Mouse (Mus musculus) limb, embryonic 12.5 days (tissue): ENCODE measurements around the gene Cd69. TPM values are rescaled to one million over a fixed set of nuclear protein-coding genes. Genes with fewer than 3 reads are reported as not detected.

ENCODE experiments used
- ATAC-seq: fragments of 200-750 bp; cut with Nextera tagmentation; 2 replicates; pipeline ENCODE4 v1.8.0; 2017; ENCODE audit warnings: low read depth, moderate TSS enrichment; ENCODE audit not compliant: insufficient number of reproducible peaks, insufficient read depth, low FRiP score, low TSS enrichment
- H3K27ac ChIP-seq: fragments of 300-500 bp; sonication (generic); 2 replicates; pipeline ENCODE4 v1.5.1; 2016; ENCODE audit warnings: mild to moderate bottlenecking, moderate library complexity
- H3K27me3 ChIP-seq: fragments of 300-500 bp; sonication (generic); 2 replicates; pipeline ENCODE4 v1.6.1; 2016; ENCODE audit warnings: mild to moderate bottlenecking, moderate library complexity
- H3K36me3 ChIP-seq: fragments of 300-500 bp; sonication (generic); 2 replicates; pipeline ENCODE4 v1.6.1; 2016; ENCODE audit warnings: mild to moderate bottlenecking, moderate library complexity
- H3K4me1 ChIP-seq: fragments of 300-500 bp; sonication (generic); replicated peaks from 2 replicates; pipeline ENCODE4 v1.6.1; 2016
- H3K4me2 ChIP-seq: fragments of 300-500 bp; sonication (generic); 2 replicates; pipeline ENCODE4 v1.6.1; 2016; ENCODE audit warnings: mild to moderate bottlenecking, moderate library complexity
- H3K4me3 ChIP-seq: fragments of 300-500 bp; sonication (generic); replicated peaks from 2 replicates; pipeline ENCODE4 v1.5.1; 2016; ENCODE audit warnings: mild to moderate bottlenecking
- H3K9ac ChIP-seq: fragments of 300-500 bp; sonication (generic); replicated peaks from 2 replicates; pipeline ENCODE4 v1.6.1; 2016; ENCODE audit warnings: mild to moderate bottlenecking, moderate library complexity
- H3K9me3 ChIP-seq: fragments of 300-500 bp; sonication (generic); 2 replicates; pipeline ENCODE4 v1.6.1; 2016; ENCODE audit warnings: mild to moderate bottlenecking, moderate library complexity
- WGBS: fragments of 180-500 bp; shearing (Covaris S2); methylation state at CpG from one replicate; pipeline ENCODE4 v1.1.7; 2016; 5-methylcytosine and 5-hydroxymethylcytosine counted together
- polyA plus RNA-seq: library from polyadenylated mRNA; unstranded; fragments of >200 nt; fragmentation: Nextera tagmentation; extraction: Ambion mirVana; gene quantifications from 2 replicates; pipeline ENCODE4 v1.2.1, GENCODE M21; 2016

Gene Cd69
- polyA plus RNA-seq: 0.10 TPM in 1 of 2 replicates, not detected in the other

DNA sequence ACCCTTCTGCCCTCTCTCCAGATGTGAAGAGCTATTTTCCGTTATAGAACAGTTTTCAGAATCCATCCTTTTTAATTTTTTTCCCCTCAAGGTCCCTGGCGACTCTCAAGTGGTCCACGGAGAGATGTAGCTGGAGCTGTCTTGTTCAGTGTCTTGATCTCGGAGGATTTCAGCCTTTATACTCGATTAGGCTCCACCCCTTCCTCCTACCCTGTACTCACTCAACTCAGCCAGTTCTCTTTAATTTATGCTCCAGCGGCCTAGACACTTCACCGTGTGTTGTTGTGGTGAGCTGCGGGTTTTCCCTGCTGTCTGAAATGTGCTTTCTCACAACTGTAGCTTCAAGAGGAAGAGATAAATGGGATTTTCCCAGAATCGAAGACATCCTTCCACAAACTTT is at the start of gene Cd69:
Gene Cd69 (minus strand): TSS at position 217 of the 400 bp plus-strand sequence.
- Histone ChIP-seq H3K27me3 (no peaks in the 10 kb centered on the region), H3K4me3 (no peak within 1 kb of the TSS)
- WGBS: 80% methylated on average over 9 of the region's 9 CpGs

DNA sequence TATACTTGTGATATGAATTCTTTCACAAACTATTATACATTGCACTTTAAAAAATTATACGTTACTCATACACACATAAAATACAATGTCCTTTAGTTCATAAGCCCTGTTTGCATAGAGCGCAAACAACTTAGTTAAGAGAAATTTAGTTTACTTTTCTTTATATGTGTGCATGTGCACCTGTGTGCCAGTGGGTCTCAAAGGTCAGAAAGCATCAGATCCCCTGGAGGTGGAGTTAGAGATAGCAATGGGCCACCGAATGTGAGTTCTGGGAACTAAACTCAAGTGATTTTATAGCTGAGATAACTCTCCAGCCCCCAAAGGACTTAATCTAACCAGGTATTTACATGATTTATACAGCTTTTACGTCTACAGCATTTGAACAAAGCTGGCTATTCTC is 44.1 kb upstream of the Cd69 start:
- Histone ChIP-seq H3K9me3 (no peaks in the 10 kb centered on the region), H3K4me2 (no peak overlapping the region), H3K36me3 (no peaks in the 10 kb centered on the region), H3K4me1 (no peaks in the 10 kb centered on the region), H3K4me3 (no peak overlapping the region), H3K9ac (no peak overlapping the region), H3K27me3 (no peaks in the 10 kb centered on the region), H3K27ac (no peak overlapping the region)
- ATAC-seq: no peak
- 75% methylated on average over 4 of the region's 4 CpGs for WGBS

More for the DNA sequence above, at the start of gene Cd69:
- Histone ChIP-seq H3K4me1 (no peaks in the 10 kb centered on the region), H3K9me3 (no peaks in the 10 kb centered on the region), H3K4me2 (no peak within 1 kb of the TSS), H3K27ac (no peak within 1 kb of the TSS), H3K36me3 (no peaks in the 10 kb centered on the region), H3K9ac (no peak within 1 kb of the TSS)
- no peak for ATAC-seq

DNA sequence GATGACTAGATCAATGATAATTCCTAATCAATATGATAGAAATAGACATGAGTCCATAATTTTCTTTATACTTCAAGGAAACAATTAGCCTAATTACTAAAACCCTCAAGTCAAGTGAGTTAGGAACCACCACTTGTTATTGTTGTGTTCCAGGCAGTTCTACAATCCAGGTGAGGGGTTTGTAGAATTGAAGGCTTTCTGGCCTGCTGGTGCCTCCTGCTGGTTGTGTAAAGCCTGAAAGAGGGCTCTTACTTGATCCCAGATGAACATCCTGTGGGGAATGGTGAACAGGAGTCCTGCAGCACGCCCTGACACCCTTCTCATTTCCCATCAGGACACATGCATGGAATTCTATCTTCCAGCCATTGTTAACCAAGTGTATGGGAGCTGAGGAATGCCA is 43.2 kb upstream of the Cd69 start:
- Histone ChIP-seq H3K4me2 (no peak overlapping the region), H3K36me3 (no peaks in the 10 kb centered on the region), H3K4me3 (no peak overlapping the region), H3K27me3 (no peaks in the 10 kb centered on the region), H3K27ac (no peak overlapping the region), H3K4me1 (no peaks in the 10 kb centered on the region), H3K9ac (no peak overlapping the region), H3K9me3 (no peaks in the 10 kb centered on the region)
- WGBS: 50% methylated on average over 1 of the region's 1 CpGs
- no peak for ATAC-seq

- H3K27ac ChIP-seq: no peak overlapping the region
- H3K36me3 ChIP-seq: no peaks in the 10 kb centered on the region
- no peaks in the 10 kb centered on the region for H3K9me3 ChIP-seq
- no peak overlapping the region for H3K4me2 ChIP-seq
- no peak overlapping the region for H3K4me3 ChIP-seq
- H3K4me1 ChIP-seq: no peaks in the 10 kb centered on the region
- 70% methylated on average over 2 of the region's 2 CpGs for WGBS
- ATAC-seq: no peak
- no peak overlapping the region for H3K9ac ChIP-seq
- H3K27me3 ChIP-seq: no peaks in the 10 kb centered on the region
Observed at GRCm38 (mm10) chr6:129316463-129316862, 41.2 kb upstream of the Cd69 start.

DNA sequence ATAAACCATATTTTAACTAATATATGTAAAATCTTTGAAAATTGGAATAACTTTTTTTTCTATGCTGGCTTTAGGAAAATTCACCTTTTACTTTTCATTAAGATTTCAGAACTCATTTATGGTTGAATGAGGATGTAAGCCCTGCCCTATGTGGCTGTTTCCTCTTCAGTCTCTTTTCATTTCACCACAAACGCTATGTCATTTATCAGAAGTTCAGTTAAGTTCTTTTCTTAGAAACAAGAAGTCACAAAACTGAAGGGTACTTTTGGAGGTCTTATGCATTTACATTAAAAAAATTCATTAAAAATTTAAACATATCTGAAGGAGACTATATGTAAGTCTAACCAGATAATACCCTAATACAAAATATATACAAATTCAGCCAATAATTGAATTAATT is 40.5 kb upstream of the Cd69 start:
- 90% methylated on average over 1 of the region's 1 CpGs for WGBS

GRCm38 (mm10) chr6:129314655-129315168 is 39.5 kb upstream of the Cd69 start:
- WGBS: 84% methylated on average over 3 of the region's 3 CpGs
- no peak for ATAC-seq
- Histone ChIP-seq H3K9me3 (no peaks in the 10 kb centered on the region), H3K36me3 (no peaks in the 10 kb centered on the region), H3K27ac (no peak overlapping the region), H3K4me2 (no peak overlapping the region), H3K4me1 (no peaks in the 10 kb centered on the region), H3K9ac (no peak overlapping the region), H3K27me3 (no peaks in the 10 kb centered on the region), H3K4me3 (no peak overlapping the region)

More for the DNA sequence above, 40.5 kb upstream of the Cd69 start:
- no peaks in the 10 kb centered on the region for H3K36me3 ChIP-seq
- no peak overlapping the region for H3K9ac ChIP-seq
- H3K4me1 ChIP-seq: no peaks in the 10 kb centered on the region
- no peaks in the 10 kb centered on the region for H3K9me3 ChIP-seq
- no peak overlapping the region for H3K4me2 ChIP-seq
- no peaks in the 10 kb centered on the region for H3K27me3 ChIP-seq
- H3K4me3 ChIP-seq: no peak overlapping the region
- no peak overlapping the region for H3K27ac ChIP-seq
- no peak for ATAC-seq

- Histone ChIP-seq H3K9me3 (no peaks in the 10 kb centered on the region), H3K4me2 (no peak overlapping the region), H3K4me1 (no peaks in the 10 kb centered on the region), H3K9ac (no peak overlapping the region), H3K4me3 (no peak overlapping the region), H3K36me3 (no peaks in the 10 kb centered on the region), H3K27ac (no peak overlapping the region), H3K27me3 (no peaks in the 10 kb centered on the region)
- 63% methylated on average over 3 of the region's 3 CpGs for WGBS
- ATAC-seq: no peak
Observed at GRCm38 (mm10) chr6:129312499-129312898, 37.3 kb upstream of the Cd69 start.

DNA sequence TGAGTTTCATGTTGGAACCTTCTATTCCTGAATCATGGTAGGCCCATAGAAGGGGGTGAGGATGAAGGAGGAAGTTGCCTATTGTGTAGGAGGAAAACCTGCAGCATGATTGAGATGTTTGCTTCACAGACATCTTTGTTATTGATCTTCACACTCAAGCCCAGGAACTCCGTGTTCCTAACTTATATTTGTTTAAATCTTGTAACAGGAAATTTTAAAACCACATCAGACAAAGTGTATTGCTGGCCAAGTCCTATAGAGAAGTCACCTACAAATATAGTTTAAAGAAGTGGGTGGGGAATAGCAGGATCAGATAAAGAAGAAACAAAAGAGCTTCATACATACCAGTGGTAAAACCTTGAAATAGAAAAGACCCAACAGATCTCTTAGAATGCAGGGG is 28.9 kb upstream of the Cd69 start:
- Histone ChIP-seq H3K9ac (no peak overlapping the region), H3K27me3 (no peaks in the 10 kb centered on the region), H3K4me1 (no peaks in the 10 kb centered on the region), H3K36me3 (no peaks in the 10 kb centered on the region), H3K9me3 (no peaks in the 10 kb centered on the region), H3K4me2 (no peak overlapping the region), H3K4me3 (no peak overlapping the region), H3K27ac (no peak overlapping the region)
- WGBS: 71% methylated on average over 1 of the region's 1 CpGs
- ATAC-seq: no peak

- no peaks in the 10 kb centered on the region for H3K27me3 ChIP-seq
- no peak for ATAC-seq
- H3K9me3 ChIP-seq: no peaks in the 10 kb centered on the region
- H3K9ac ChIP-seq: no peak overlapping the region
- no peak overlapping the region for H3K27ac ChIP-seq
- H3K4me3 ChIP-seq: no peak overlapping the region
- H3K4me1 ChIP-seq: no peaks in the 10 kb centered on the region
- H3K36me3 ChIP-seq: no peaks in the 10 kb centered on the region
- no peak overlapping the region for H3K4me2 ChIP-seq
Observed at GRCm38 (mm10) chr6:129288708-129289107, 13.5 kb upstream of the Cd69 start.

- 76% methylated on average over 7 of the region's 7 CpGs for WGBS
- Histone ChIP-seq H3K4me2 (no peak overlapping the region), H3K36me3 (no peaks in the 10 kb centered on the region), H3K27me3 (no peaks in the 10 kb centered on the region), H3K27ac (no peak overlapping the region), H3K4me1 (no peaks in the 10 kb centered on the region), H3K4me3 (no peak overlapping the region), H3K9me3 (no peaks in the 10 kb centered on the region), H3K9ac (no peak overlapping the region)
- no peak for ATAC-seq
Observed at GRCm38 (mm10) chr6:129284384-129285104, 9.3 kb upstream of the Cd69 start.

DNA sequence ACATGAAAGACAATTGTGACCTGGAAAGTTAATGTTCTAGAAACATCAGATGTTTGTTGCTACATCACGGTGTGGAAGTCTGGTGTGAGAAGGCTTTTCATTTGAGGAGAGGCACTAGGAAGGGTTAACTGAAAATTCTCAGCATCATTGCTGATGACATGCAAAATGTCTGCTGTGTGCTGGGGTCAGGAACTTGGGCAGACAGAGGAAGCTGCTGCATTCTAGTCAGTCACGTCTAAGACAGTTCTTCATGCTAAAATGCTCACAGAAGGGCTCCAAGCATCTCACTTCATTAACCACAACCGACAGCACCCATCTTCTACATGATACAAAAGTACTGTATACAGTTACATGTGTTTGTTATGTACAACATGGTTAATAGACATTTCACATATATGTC is 8.0 kb upstream of the Cd69 start:
- Histone ChIP-seq H3K4me2 (no peak overlapping the region), H3K4me3 (no peak overlapping the region), H3K36me3 (no peaks in the 10 kb centered on the region), H3K27ac (no peak overlapping the region), H3K9ac (no peak overlapping the region), H3K4me1 (no peaks in the 10 kb centered on the region), H3K9me3 (no peaks in the 10 kb centered on the region), H3K27me3 (no peaks in the 10 kb centered on the region)
- 66% methylated on average over 3 of the region's 3 CpGs for WGBS
- no peak for ATAC-seq

DNA sequence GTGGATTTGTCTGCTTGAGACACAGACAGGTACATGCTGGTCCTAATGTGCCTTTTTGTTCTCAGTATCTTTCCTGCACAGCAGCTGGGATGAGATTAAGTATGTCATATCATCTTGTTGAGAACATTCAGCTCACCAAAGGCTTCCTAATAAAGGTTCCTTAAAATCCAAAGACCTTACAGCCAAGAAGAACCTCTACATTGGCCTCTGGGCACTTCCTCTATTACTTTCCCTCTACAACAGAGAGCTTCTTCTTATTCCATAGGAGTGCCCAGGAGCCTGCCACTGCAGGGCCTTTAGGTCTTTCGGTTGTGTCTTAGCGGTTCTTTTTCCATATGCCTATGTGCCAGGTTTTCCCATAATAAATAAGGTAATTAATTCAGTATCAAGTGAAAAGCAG is 1.2 kb upstream of the Cd69 start:
- H3K36me3 ChIP-seq: no peaks in the 10 kb centered on the region
- no peaks in the 10 kb centered on the region for H3K27me3 ChIP-seq
- H3K4me1 ChIP-seq: no peaks in the 10 kb centered on the region
- H3K4me2 ChIP-seq: no peak overlapping the region
- no peak overlapping the region for H3K27ac ChIP-seq
- 95% methylated on average over 2 of the region's 2 CpGs for WGBS
- H3K4me3 ChIP-seq: no peak overlapping the region
- no peaks in the 10 kb centered on the region for H3K9me3 ChIP-seq
- no peak for ATAC-seq
- no peak overlapping the region for H3K9ac ChIP-seq
